Mouse (Mus musculus): ENCODE results near the gene Gm20481. TPM values are rescaled to one million over a fixed set of nuclear protein-coding genes. Genes with fewer than 3 reads are reported as not detected.
"Not testable (repeated sequence)": the region's sequence is repeated elsewhere in the genome, so short reads cannot be mapped to it uniquely, and the experiment has no call there.

Gm20481 gene
- polyA plus RNA-seq, 1 experiment from 2014 or later = 0.73 TPM

DNA sequence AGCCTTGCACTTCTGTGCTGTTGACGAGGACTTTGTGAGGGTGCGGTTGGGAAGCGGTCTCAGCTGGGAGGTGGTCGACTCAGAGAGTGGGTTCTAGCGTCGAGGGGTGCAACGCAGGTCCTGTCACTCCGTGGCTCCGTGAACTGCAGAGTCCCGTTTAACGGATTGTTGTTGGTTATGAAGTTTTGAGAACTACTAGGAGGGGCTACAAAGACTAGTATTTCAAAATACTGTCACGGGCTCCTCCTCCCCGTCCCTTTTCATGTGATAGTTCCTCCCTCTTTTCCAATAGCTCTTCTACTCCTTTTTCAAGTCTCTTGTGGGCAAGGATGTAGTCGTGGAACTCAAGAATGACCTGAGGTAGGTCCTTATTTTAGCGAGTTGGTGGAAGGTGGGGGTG is 12.6 kb downstream of the Gm20481 start:
- under 1% methylated on average over 15 of the region's 15 CpGs for WGBS (ENCODE audit: insufficient replicate concordance)
- Histone ChIP-seq H3K27ac (peak overlapping the region; percentile 94), H3K9ac (peak overlapping the region; percentile 88), H3K9me3 (replicated peaks) (no peaks in the 10 kb centered on the region), H3K4me1 (peaks cover 45% of the 10 kb centered on the region), H3K27me3 (replicated peaks) (no peaks in the 10 kb centered on the region), H3K4me2 (peak overlapping the region; percentile 80), H3K36me3 (peaks cover 38% of the 10 kb centered on the region), H3K4me3 (peak overlapping the region; percentile 83)
- ATAC-seq = no peak

DNA sequence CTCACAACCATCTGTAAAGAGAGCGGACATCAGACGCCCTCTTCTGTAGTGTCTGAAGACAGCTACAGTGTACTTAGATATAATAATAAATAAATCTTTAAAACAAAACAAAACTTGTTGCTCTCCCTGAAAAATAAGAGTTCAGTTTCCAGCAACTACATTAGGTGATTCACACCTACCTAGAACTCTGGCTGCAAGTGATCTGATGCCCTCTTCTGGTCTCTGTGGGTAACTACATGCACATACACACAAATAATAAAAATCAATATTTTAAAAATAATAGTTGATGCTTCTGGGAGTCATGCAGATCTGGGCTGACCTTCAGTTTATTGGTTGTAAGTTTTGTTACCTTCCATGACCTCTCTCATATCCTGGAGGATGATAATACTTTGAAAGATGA is 14.5 kb downstream of the Gm20481 start:
- no peak overlapping the region for H3K4me3 ChIP-seq
- WGBS (ENCODE audit: insufficient replicate concordance) = 57% methylated on average over 2 of the region's 2 CpGs
- no peak overlapping the region for H3K27ac ChIP-seq
- 0 out of 2 replicates have a peak overlapping the region, but pooled peaks have one; percentile 80 for H3K4me2 ChIP-seq
- peaks cover 48% of the 10 kb centered on the region for H3K36me3 ChIP-seq
- H3K9me3 ChIP-seq (replicated peaks) = no peaks in the 10 kb centered on the region
- H3K9ac ChIP-seq = no peak overlapping the region
- no peak for ATAC-seq
- no peaks in the 10 kb centered on the region for H3K27me3 ChIP-seq (replicated peaks)
- H3K4me1 ChIP-seq = peaks cover 45% of the 10 kb centered on the region

DNA sequence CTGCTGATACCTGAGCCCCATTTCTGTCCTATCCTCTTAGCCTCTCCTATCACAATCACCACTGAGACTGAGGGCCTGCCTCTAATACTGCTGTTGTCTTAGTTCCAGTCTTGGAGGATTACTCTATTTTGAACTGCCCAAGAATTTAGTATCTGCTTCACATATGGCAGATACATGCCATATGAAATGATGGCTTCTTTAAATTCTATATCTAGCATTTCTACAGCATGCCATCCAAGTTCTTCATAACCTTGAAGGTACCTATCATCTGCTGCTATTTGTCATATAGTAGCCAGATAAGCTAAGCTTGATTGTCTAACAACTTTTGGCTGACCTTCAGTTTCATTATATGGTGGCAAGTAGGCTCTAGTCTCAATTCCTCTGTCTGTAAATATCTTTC is 25.0 kb downstream of the Gm20481 start:
- Histone ChIP-seq H3K36me3 (peaks cover 71% of the 10 kb centered on the region), H3K27ac (peak overlapping the region; percentile 22; the same call in 1 of the 2 replicates), H3K9me3 (replicated peaks) (no peaks in the 10 kb centered on the region; the same call in 1 of the 2 replicates), H3K4me1 (peaks cover 42% of the 10 kb centered on the region), H3K4me3 (no peak overlapping the region), H3K27me3 (replicated peaks) (no peaks in the 10 kb centered on the region), H3K4me2 (no peak overlapping the region), H3K9ac (no peak overlapping the region)
- ATAC-seq = no peak

DNA sequence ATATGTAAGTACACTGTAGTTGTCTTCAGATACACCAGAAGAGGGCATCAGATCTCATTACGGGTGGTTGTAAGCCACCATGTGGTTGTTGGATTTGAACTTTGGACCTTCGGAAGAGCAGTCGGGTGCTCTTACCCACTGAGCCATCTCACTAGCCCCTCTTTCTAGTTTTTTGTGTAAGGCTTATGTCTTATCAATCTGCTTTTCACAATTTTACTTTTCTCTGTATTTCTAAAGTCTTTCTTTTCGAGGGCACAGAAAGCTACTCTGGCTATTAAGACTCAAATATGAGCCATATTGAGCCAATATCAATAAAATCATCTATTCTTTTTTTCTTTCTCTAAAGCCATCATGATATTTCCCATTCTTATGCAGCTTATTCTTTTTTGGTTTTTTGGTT is 25.5 kb downstream of the Gm20481 start:
- not testable (repeated sequence) for H3K4me3 ChIP-seq; H3K9ac ChIP-seq; H3K27me3 ChIP-seq (replicated peaks); ATAC-seq; H3K9me3 ChIP-seq (replicated peaks)
- H3K27ac ChIP-seq = peak overlapping the region; percentile 30; the same call in 1 of the 2 replicates
- peak overlapping the region; percentile 51; the same call in 1 of the 2 replicates for H3K4me2 ChIP-seq
- peaks cover 45% of the 10 kb centered on the region for H3K4me1 ChIP-seq
- 83% methylated on average over 4 of the region's 4 CpGs for WGBS (ENCODE audit: insufficient replicate concordance)
- H3K36me3 ChIP-seq = peaks cover 69% of the 10 kb centered on the region

DNA sequence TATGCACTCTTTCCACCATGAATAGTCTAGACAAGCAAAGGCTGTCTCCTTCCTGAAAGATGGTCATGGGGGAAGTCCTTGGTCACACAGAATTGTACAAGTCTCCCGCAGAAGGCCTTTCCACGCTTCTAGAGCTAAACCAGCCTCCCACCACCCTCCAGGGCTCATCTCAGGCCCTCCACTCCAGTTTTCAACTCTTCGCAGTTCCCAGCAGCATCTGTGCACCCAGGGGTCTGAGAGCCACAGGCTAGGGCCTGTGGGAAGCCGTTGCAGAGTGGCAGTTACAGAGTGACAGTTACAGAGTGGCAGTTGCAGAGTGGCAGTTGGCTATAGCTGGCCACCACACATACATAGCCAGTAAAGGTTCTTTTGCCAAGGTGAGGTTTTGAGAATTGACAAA is 26.2 kb downstream of the Gm20481 start:
- 82% methylated on average over 4 of the region's 4 CpGs for WGBS (ENCODE audit: insufficient replicate concordance)
- H3K27me3 ChIP-seq (replicated peaks); H3K9ac ChIP-seq; H3K9me3 ChIP-seq (replicated peaks); ATAC-seq: not testable (repeated sequence)
- Histone ChIP-seq H3K4me3 (peak overlapping the region; percentile 30), H3K27ac (peak overlapping the region; percentile 70), H3K4me1 (peaks cover 45% of the 10 kb centered on the region), H3K36me3 (peaks cover 62% of the 10 kb centered on the region), H3K4me2 (peak overlapping the region; percentile 51)

DNA sequence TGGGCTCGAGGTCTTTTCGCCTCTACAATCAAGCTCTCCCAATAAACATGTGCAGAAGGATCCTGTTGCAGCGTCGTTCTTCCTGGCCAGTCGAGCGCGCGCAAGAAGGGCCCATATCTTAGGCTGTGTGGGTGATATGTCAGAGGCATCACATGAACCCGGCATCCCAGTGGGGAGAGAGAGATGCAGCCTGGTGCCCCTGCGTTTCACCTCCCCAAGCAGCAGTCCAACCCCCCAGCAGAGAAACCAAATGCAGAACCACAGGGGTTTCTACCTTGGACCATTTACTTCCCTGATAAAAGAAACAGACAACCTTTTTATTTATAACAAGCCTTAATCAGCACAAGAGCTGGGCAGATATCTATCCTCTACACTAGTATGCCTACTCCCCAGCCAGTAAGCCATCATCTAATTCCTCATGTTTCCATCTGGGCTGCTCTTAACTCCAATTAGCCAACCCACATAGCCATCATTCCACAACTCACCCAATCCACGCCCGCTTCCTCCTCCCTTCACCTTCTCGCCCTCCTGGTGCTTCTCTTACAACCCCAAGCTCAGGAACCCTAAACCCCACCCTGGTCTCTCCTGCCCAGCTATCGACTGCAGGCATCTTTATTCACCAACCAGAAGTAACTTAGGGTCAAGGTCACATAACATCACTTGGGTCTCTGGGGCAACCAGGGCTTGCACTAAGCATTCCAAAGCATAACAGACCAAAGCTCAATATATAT is 26.9 kb downstream of the Gm20481 start:
- Histone ChIP-seq H3K4me1 (peaks cover 45% of the 10 kb centered on the region), H3K9ac (peak overlapping the region; percentile 87), H3K36me3 (peaks cover 55% of the 10 kb centered on the region), H3K27ac (peak overlapping the region; percentile 96), H3K9me3 (replicated peaks) (no peaks in the 10 kb centered on the region; the same call in 1 of the 2 replicates), H3K4me2 (peak overlapping the region; percentile 99), H3K4me3 (peak overlapping the region; percentile 97), H3K27me3 (replicated peaks) (no peaks in the 10 kb centered on the region)
- no peak for ATAC-seq
- whole genome bisulfite sequencing (ENCODE audit: insufficient replicate concordance) = 71% methylated on average over 13 of the region's 14 CpGs

DNA sequence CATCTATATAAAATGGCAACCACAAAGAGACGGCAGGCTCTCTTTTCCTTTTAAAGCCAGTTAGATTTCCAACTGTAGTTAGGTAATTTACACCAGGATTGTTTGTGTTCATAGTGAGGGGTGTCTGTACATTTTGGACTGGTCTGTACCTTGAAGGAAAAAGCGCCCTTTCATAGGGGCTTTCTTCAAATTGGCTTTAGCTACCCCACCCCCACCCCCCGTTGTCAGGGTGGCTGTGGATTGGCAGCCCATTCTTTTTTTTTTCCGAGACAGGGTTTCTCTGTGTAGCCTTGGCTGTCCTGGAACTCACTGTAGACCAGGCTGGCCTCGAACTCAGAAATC is 27.4 kb downstream of the Gm20481 start:
- H3K4me1 ChIP-seq = peaks cover 48% of the 10 kb centered on the region
- H3K36me3 ChIP-seq = peaks cover 51% of the 10 kb centered on the region
- ATAC-seq = no peak
- peak overlapping the region; percentile 97 for H3K4me3 ChIP-seq
- 75% methylated on average over 5 of the region's 5 CpGs for WGBS (ENCODE audit: insufficient replicate concordance)
- H3K9me3 ChIP-seq (replicated peaks) = no peaks in the 10 kb centered on the region; the same call in 1 of the 2 replicates
- H3K27ac ChIP-seq = peak overlapping the region; percentile 96
- no peaks in the 10 kb centered on the region for H3K27me3 ChIP-seq (replicated peaks)
- peak overlapping the region; percentile 87 for H3K9ac ChIP-seq
- peak overlapping the region; percentile 99 for H3K4me2 ChIP-seq

DNA sequence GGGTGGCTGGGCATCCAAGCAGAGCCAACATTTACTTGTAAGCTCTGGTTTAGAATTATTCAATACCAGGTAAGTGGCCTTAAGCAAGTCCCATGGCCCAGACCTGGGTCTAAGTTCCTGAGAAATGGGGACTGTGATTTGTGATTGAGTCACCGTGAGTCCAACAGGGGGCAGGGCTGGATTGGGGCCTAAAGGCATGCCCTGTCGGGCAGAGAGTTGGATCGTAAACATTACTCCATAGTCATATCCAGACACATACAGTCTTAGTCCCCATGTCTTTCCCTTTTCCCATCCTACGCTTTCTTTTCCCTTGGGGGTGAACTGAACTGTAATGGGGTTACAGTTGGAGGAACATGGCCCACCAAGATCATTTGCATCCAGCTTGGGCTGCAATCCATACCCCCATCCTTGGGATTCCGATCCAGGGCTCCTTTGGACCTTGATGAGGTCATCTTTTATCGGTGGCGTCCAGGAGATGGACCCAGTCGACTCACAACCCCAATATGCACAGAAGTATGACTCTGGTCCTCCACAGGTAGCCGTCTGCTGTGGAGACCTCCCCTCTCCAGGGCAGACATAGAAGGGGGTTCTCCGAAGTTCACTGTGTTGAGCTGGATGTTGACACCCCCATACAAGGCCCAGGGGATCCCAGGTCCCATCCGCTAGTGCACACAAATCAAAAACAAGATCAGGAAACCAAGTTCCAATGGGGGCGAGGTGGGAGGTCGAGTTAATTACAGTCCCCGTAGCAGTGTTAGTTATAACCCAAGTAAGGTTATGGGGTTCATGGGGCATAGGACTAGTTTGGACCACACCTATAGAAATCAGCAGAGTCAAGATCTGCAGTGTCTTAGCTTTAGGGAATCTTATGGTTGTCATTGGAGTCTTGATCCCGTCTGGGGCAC is 29.1 kb downstream of the Gm20481 start:
- no peaks in the 10 kb centered on the region for H3K27me3 ChIP-seq (replicated peaks)
- H3K4me2 ChIP-seq = peak overlapping the region; percentile 99
- H3K36me3 ChIP-seq = peaks cover 48% of the 10 kb centered on the region
- H3K9ac ChIP-seq = peak overlapping the region; percentile 87
- 75% methylated on average over 15 of the region's 15 CpGs for WGBS (ENCODE audit: insufficient replicate concordance)
- peaks cover 65% of the 10 kb centered on the region for H3K4me1 ChIP-seq
- ATAC-seq = no peak
- no peaks in the 10 kb centered on the region; the same call in 1 of the 2 replicates for H3K9me3 ChIP-seq (replicated peaks)
- H3K4me3 ChIP-seq = peak overlapping the region; percentile 97
- peak overlapping the region; percentile 96 for H3K27ac ChIP-seq

DNA sequence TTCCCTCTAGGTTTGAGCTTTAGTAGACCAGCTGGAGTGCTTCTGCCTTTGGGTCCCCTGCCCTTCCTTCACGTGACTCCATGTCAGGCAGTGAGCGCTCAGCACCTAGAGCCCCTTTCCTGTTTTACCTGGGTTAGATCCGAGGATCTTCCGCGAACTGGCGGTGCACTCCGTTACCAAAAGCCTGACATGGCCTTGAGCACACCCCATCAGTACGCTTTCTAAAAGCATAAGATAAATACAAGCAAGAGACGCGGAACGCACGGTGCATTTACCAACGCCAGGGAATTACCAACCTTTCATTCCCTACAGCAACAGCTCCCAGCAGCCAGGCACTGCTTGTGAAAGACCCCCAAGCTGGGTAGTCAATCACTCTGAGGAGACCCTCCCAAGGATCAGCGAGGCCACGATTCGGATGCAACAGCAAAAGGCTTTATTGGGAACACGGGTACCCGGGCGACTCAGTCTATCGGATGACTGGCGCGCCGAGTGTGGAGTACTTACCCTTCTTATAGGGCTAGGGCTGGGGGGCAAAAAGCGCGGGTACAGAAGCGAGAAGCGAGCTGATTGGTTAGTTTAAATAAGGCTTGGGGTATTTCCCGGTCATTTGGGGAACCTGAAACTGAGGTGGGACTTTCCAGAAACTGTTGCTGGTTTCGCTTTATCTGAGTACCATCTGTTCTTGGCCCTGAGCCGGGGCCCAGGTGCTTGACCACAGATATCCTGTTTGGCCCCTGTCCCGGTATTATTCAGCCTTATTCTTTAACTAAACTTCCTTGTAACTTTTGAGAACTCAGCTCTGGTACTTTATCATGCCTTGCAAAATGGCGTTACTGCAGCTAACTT is 30.4 kb downstream of the Gm20481 start:
- peaks cover 78% of the 10 kb centered on the region for H3K4me1 ChIP-seq

DNA sequence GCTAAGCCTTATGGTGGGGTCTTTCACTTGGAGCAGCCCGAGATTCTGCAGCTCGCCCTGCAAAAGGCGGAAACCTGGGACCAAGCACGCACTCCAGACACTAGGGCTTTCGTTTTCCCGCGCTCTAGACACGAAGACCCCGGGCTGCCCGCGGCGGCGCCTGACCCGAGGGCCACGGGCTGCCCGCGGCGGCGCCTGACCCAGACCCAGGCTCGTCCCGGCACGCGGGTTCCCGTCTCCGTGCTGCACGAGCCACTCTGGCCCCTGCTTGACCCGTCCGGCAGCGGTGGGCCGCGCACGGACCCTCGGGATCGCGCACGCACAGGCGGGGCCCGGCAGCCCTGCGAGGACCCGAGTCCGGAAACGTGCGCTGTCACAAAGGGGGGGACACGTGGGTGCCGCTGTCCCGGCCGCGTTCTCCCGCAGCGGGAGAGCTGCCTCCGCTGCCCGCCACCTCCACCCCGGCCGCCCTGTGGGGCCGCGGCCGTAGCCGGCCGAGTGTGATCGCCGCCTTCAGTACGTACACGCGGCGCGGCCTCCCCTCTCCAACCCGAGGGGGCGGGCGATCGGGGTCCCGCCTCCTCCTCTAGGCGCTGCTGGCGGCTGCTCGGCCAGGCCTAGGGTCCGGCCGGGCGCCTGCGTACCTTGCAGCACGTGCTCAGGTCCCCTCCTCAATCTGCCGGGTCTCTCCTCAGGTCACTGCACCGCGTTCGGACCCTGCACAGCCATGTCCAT is 31.2 kb downstream of the Gm20481 start, which contains the start of gene Vars:
TSS of gene Vars (plus strand) at position 271 of the 735 bp plus-strand sequence.
- under 1% methylated on average over 81 of the region's 83 CpGs for WGBS (ENCODE audit: insufficient replicate concordance)
- no peaks in the 10 kb centered on the region for H3K27me3 ChIP-seq (replicated peaks)
- ATAC-seq = peak; percentile 81
- peak within 1 kb of the TSS; percentile 98 for H3K27ac ChIP-seq
- H3K4me1 ChIP-seq = peaks cover 73% of the 10 kb centered on the region
- peak within 1 kb of the TSS; percentile 97 for H3K4me3 ChIP-seq
- no peaks in the 10 kb centered on the region; the same call in 1 of the 2 replicates for H3K9me3 ChIP-seq (replicated peaks)
- peak within 1 kb of the TSS; percentile 99 for H3K9ac ChIP-seq
- H3K36me3 ChIP-seq = peaks cover 61% of the 10 kb centered on the region
- peak within 1 kb of the TSS; percentile 99 for H3K4me2 ChIP-seq

More for the DNA sequence above, 30.4 kb downstream of the Gm20481 start:
- not testable (repeated sequence) for H3K9me3 ChIP-seq (replicated peaks); H3K27me3 ChIP-seq (replicated peaks)
- Histone ChIP-seq H3K36me3 (peaks cover 58% of the 10 kb centered on the region), H3K4me2 (peak overlapping the region; percentile 99), H3K27ac (peak overlapping the region; percentile 98), H3K4me3 (peak overlapping the region; percentile 97), H3K9ac (peak overlapping the region; percentile 99)
- 5% methylated on average over 31 of the region's 32 CpGs for WGBS (ENCODE audit: insufficient replicate concordance)
- ATAC-seq = peak; percentile 27

All from liver, embryonic 12.5 days (tissue).